Mouse (Mus musculus): ENCODE measurements at regions not wholly inside any gene's neighbourhood (a gene's known extent, or its start where the extent isn't known, plus 50 kb on each side); places are given as distances from the start of the nearest gene placed in this dataset.

GRCm38 (mm10) chr12:6211266-6211665 lies 835.8 kb upstream of the Klhl29 start:
- H3K36me3 ChIP-seq = no peaks in the 10 kb centered on the region
- H3K27me3 ChIP-seq (replicated peaks) = no peaks in the 10 kb centered on the region
- H3K9ac ChIP-seq = no peak overlapping the region
- H3K4me1 ChIP-seq = no peaks in the 10 kb centered on the region
- no peak overlapping the region for H3K4me2 ChIP-seq
- H3K4me3 ChIP-seq (replicated peaks) = no peak overlapping the region
- H3K27ac ChIP-seq = no peak overlapping the region
- no peak for ATAC-seq (ENCODE audit: insufficient read depth, low FRiP score, low read depth)
- no peaks in the 10 kb centered on the region for H3K9me3 ChIP-seq
- WGBS = 74% methylated on average over 1 of the region's 1 CpGs

GRCm38 (mm10) chr12:6189232-6189631 lies 813.8 kb upstream of the Klhl29 start:
- no peaks in the 10 kb centered on the region for H3K4me1 ChIP-seq
- H3K4me2 ChIP-seq = no peak overlapping the region
- H3K27ac ChIP-seq = no peak overlapping the region
- ATAC-seq (ENCODE audit: insufficient read depth, low FRiP score, low read depth) = no peak
- WGBS = 65% methylated on average over 3 of the region's 3 CpGs
- no peaks in the 10 kb centered on the region for H3K9me3 ChIP-seq
- H3K36me3 ChIP-seq = no peaks in the 10 kb centered on the region
- H3K9ac ChIP-seq = no peak overlapping the region
- no peaks in the 10 kb centered on the region for H3K27me3 ChIP-seq (replicated peaks)
- H3K4me3 ChIP-seq (replicated peaks) = no peak overlapping the region

DNA sequence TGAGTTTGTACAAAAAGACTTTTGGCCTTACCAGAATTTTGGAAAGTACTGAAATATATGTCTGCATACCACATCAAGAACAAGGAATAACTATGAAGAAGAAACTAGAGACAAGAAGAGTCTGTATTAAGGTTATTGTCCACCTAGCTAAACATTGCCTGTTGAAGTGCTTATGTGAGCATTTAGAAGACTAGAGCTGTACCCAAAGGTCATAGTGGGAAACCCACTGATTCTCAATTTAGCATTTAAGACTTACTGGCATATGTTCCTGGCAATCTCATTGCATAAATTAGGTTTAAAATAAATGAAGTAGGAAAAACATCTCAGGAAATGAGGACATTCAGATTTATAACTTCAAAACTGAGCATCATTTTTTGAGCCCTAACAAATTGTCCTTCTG lies 793.3 kb upstream of the Klhl29 start:
- Histone ChIP-seq H3K4me3 (replicated peaks) (no peak overlapping the region), H3K27me3 (replicated peaks) (no peaks in the 10 kb centered on the region), H3K27ac (no peak overlapping the region), H3K4me1 (no peaks in the 10 kb centered on the region), H3K9ac (no peak overlapping the region), H3K36me3 (no peaks in the 10 kb centered on the region), H3K9me3 (no peaks in the 10 kb centered on the region), H3K4me2 (no peak overlapping the region)
- ATAC-seq (ENCODE audit: insufficient read depth, low FRiP score, low read depth) = no peak

- no peaks in the 10 kb centered on the region for H3K9me3 ChIP-seq
- H3K4me2 ChIP-seq = no peak overlapping the region
- H3K4me1 ChIP-seq = no peaks in the 10 kb centered on the region
- H3K4me3 ChIP-seq (replicated peaks) = no peak overlapping the region
- no peak overlapping the region for H3K9ac ChIP-seq
- no peaks in the 10 kb centered on the region for H3K27me3 ChIP-seq (replicated peaks)
- no peak for ATAC-seq (ENCODE audit: insufficient read depth, low FRiP score, low read depth)
- 65% methylated on average over 2 of the region's 2 CpGs for WGBS
- H3K27ac ChIP-seq = no peak overlapping the region
- H3K36me3 ChIP-seq = no peaks in the 10 kb centered on the region
Observed at GRCm38 (mm10) chr12:6154287-6154686, 778.8 kb upstream of the Klhl29 start.

DNA sequence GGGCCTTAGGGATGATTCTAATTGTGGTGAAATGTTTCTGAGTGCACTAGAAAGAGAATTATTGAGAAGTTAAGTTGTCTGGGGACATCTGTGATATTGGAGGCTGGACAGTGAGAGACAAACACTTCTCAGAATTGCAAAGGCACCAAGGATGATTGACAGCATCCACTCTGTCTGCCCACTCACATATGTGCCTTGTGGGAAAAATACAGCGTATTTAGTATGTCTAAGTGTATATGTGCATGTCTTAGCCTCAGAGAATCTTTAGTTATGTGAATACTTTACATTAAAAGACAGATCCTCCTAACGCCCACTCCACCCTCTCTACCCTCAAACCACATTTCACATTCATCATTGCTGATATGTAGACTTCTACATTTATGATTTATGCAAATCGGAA lies 776.0 kb upstream of the Klhl29 start:
- Histone ChIP-seq H3K4me2 (no peak overlapping the region), H3K9me3 (no peaks in the 10 kb centered on the region), H3K27ac (no peak overlapping the region), H3K27me3 (replicated peaks) (no peaks in the 10 kb centered on the region), H3K4me3 (replicated peaks) (no peak overlapping the region), H3K9ac (no peak overlapping the region), H3K4me1 (no peaks in the 10 kb centered on the region), H3K36me3 (no peaks in the 10 kb centered on the region)
- ATAC-seq (ENCODE audit: insufficient read depth, low FRiP score, low read depth) = no peak
- WGBS = 82% methylated on average over 3 of the region's 3 CpGs

- H3K9me3 ChIP-seq = no peaks in the 10 kb centered on the region
- no peak overlapping the region for H3K27ac ChIP-seq
- no peaks in the 10 kb centered on the region for H3K4me1 ChIP-seq
- ATAC-seq (ENCODE audit: insufficient read depth, low FRiP score, low read depth) = no peak
- no peak overlapping the region for H3K9ac ChIP-seq
- H3K4me2 ChIP-seq = no peak overlapping the region
- no peaks in the 10 kb centered on the region for H3K36me3 ChIP-seq
- no peak overlapping the region for H3K4me3 ChIP-seq (replicated peaks)
- no peaks in the 10 kb centered on the region for H3K27me3 ChIP-seq (replicated peaks)
- 76% methylated on average over 2 of the region's 2 CpGs for WGBS
Observed at GRCm38 (mm10) chr12:6132451-6132850, 757.0 kb upstream of the Klhl29 start.

- H3K4me3 ChIP-seq (replicated peaks) = no peak overlapping the region
- H3K4me1 ChIP-seq = no peaks in the 10 kb centered on the region
- 88% methylated on average over 3 of the region's 3 CpGs for WGBS
- no peak for ATAC-seq (ENCODE audit: insufficient read depth, low FRiP score, low read depth)
- H3K9ac ChIP-seq = no peak overlapping the region
- no peak overlapping the region for H3K4me2 ChIP-seq
- no peaks in the 10 kb centered on the region for H3K27me3 ChIP-seq (replicated peaks)
- no peaks in the 10 kb centered on the region for H3K36me3 ChIP-seq
- H3K9me3 ChIP-seq = no peaks in the 10 kb centered on the region
- no peak overlapping the region for H3K27ac ChIP-seq
Observed at GRCm38 (mm10) chr12:6119557-6119956, 744.1 kb upstream of the Klhl29 start.

- no peak overlapping the region for H3K4me2 ChIP-seq
- no peaks in the 10 kb centered on the region for H3K4me1 ChIP-seq
- no peaks in the 10 kb centered on the region for H3K36me3 ChIP-seq
- no peaks in the 10 kb centered on the region for H3K27me3 ChIP-seq (replicated peaks)
- no peak overlapping the region for H3K27ac ChIP-seq
- H3K9me3 ChIP-seq = no peaks in the 10 kb centered on the region
- WGBS = 69% methylated on average over 1 of the region's 1 CpGs
- no peak overlapping the region for H3K9ac ChIP-seq
- ATAC-seq (ENCODE audit: insufficient read depth, low FRiP score, low read depth) = no peak
- H3K4me3 ChIP-seq (replicated peaks) = no peak overlapping the region
Observed at GRCm38 (mm10) chr12:6115254-6115653, 739.8 kb upstream of the Klhl29 start.

- WGBS = 71% methylated on average over 1 of the region's 1 CpGs
- no peak overlapping the region for H3K9ac ChIP-seq
- no peaks in the 10 kb centered on the region for H3K27me3 ChIP-seq (replicated peaks)
- H3K4me2 ChIP-seq = no peak overlapping the region
- H3K4me1 ChIP-seq = no peaks in the 10 kb centered on the region
- H3K27ac ChIP-seq = no peak overlapping the region
- H3K9me3 ChIP-seq = no peaks in the 10 kb centered on the region
- ATAC-seq (ENCODE audit: insufficient read depth, low FRiP score, low read depth) = no peak
- no peak overlapping the region for H3K4me3 ChIP-seq (replicated peaks)
- no peaks in the 10 kb centered on the region for H3K36me3 ChIP-seq
Observed at GRCm38 (mm10) chr12:6097295-6097694, 721.8 kb upstream of the Klhl29 start.

- ATAC-seq (ENCODE audit: insufficient read depth, low FRiP score, low read depth) = no peak
- Histone ChIP-seq H3K4me1 (no peaks in the 10 kb centered on the region), H3K9ac (no peak overlapping the region), H3K36me3 (no peaks in the 10 kb centered on the region), H3K9me3 (no peaks in the 10 kb centered on the region), H3K4me2 (no peak overlapping the region), H3K27me3 (replicated peaks) (no peaks in the 10 kb centered on the region), H3K27ac (no peak overlapping the region), H3K4me3 (replicated peaks) (no peak overlapping the region)
- 46% methylated on average over 3 of the region's 3 CpGs for WGBS
Observed at GRCm38 (mm10) chr12:6087627-6088350, 712.3 kb upstream of the Klhl29 start.

DNA sequence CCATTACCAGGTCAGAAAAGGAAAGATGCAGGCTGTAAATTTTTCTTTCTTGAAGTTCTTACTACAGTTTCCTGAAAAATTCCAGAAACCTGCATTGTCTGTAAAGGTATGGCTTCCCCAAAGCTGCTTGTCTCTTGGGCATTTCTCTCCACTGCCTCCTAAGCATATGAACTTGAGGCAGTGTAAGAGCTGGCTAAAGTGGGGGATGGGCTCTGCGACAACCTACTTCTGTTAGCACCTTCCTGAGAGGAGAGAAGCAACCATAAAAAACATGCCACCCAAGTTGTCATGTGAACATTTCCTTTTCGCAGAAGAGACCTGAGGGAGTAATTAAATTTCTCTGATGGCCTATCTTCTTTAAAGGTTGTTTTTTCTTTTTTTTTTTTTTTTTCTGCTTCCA lies 711.6 kb upstream of the Klhl29 start:
- no peak overlapping the region for H3K27ac ChIP-seq
- H3K4me2 ChIP-seq = no peak overlapping the region
- H3K4me1 ChIP-seq = no peaks in the 10 kb centered on the region
- H3K27me3 ChIP-seq (replicated peaks) = no peaks in the 10 kb centered on the region
- whole genome bisulfite sequencing = 34% methylated on average over 2 of the region's 2 CpGs
- H3K36me3 ChIP-seq = no peaks in the 10 kb centered on the region
- no peak for ATAC-seq (ENCODE audit: insufficient read depth, low FRiP score, low read depth)
- H3K9ac ChIP-seq = no peak overlapping the region
- H3K9me3 ChIP-seq = no peaks in the 10 kb centered on the region
- no peak overlapping the region for H3K4me3 ChIP-seq (replicated peaks)

GRCm38 (mm10) chr12:6046866-6047689 lies 671.6 kb upstream of the Klhl29 start:
- H3K9me3 ChIP-seq = no peaks in the 10 kb centered on the region
- H3K27ac ChIP-seq = no peak overlapping the region
- H3K9ac ChIP-seq = no peak overlapping the region
- ATAC-seq (ENCODE audit: insufficient read depth, low FRiP score, low read depth) = no peak
- no peaks in the 10 kb centered on the region for H3K4me1 ChIP-seq
- WGBS = 70% methylated on average over 9 of the region's 9 CpGs
- no peaks in the 10 kb centered on the region for H3K27me3 ChIP-seq (replicated peaks)
- H3K4me2 ChIP-seq = no peak overlapping the region
- H3K4me3 ChIP-seq (replicated peaks) = no peak overlapping the region
- no peaks in the 10 kb centered on the region for H3K36me3 ChIP-seq

All from stomach, embryonic 15.5 days (tissue).